Mouse (Mus musculus) WW6 (cell line): ENCODE results near the gene Glra2.
"Not testable (repeated sequence)": the region's sequence is repeated elsewhere in the genome, so short reads cannot be mapped to it uniquely, and the experiment has no call there.

ENCODE experiments used
- DNase-seq: peaks from one replicate; pipeline ENCODE4 v3.0.0-alpha.2; 2013; ENCODE audit warnings: low read depth, low spot score

Gene Glra2

DNA sequence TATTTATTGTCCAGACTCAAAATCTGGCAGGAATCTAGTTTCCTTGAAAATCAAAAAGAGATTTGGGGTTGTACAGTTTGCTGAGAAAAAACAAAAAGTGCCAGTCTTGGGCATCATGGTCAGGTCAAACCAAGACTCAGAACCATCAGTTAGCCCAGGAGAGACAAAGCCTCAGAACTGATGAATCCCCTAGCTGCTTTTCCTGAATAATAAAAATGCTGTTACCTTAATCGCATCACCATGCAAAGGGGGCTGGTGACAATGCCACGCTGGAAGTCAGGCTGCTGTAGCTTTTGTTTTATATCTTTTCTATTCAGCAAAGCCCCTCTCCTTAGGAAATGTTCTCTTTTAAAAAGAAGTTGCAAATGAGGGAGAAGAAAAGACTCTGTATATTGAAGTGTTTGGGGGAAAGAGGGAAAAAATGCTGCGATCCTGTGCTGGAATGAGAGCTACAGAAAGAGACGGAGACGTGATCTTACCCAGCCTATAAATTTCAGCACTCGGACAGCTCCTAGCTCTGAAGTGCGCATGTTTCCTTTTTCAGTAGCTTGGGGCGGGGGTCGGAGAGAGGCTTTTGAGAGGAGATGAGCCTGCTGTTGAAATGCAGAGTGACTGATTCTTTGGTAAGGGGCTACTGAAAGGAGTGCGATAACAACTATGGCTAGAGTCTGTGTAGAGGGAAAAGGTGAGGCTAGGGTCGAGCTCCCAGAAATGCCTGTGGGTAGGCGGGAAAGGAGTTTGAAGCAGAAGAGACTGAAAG lies at the start of gene Glra2:
Glra2 (minus strand) TSS at position 455 of the 760 bp plus-strand sequence.
- peak; percentile 29 for DNase-seq

DNA sequence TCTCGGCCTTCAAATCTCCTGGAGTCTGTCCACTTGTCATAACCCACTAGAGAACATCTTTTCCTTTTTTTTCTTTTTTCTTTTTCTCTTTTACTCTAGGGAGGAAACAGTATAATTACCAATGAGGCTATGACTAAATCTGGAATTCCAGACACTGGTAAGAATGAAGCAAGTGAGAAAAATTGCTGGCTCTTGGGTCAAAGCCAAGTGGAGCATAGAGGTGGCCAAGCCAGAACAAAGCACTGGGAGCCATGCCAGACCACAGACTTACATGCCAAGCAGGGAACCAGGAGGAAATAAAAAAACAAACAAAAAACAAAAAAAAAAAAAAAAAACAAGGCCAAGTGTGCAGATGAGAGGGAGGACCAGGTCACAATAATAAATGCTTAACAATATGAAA lies 35.6 kb upstream of the Glra2 start:
- DNase-seq = no peak

DNA sequence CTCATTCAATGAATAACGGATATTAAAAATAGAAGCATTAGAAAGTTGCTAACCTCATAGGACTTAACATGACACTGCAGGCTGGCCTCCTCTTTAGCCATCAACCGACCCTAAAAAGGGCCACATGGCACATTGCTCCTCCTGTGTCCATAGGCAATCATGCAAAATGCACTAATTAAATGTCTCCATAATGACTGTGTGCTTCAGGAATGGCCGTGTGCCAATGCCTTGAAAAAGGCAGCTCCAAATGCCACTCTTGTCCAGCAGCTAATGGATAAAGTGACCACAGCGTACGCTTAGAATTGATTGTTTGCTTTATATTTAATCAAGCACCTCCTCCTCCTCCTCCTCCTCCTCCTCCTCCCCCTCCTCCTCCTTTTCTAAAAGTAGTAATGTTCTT lies 17.4 kb upstream of the Glra2 start:
- DNase-seq = no peak

DNA sequence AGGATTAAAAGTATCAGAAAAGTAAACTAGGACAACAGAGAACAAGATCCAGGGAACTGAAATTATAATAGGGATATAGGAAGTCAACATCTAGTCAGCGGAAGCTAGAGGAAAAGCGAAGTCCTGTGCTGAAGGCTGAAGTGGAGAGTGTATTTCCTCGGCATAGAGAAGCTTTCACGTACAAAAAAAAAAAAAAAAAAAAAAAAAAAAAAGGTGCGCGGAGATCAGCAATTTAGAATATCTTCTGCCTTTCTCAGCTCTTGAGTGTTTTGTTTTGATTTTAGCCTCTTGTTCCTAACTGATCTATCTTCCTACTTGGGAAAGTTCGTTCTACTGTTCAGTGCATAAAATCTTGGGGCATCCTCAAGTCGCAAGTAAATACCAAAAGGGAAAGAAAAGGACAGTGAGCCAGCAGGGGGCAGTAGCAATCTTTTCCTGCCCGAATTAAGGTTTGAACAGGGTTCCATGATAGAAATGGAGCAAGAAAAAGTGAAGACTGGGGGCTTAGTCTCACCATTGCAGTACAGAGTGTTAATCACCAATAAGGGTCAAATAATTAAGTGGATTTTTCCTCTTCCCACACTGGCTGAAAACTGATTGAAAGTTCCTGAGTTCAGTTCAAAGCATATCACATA lies 623 bp upstream of the Glra2 start:
- DNase-seq = no peak

DNA sequence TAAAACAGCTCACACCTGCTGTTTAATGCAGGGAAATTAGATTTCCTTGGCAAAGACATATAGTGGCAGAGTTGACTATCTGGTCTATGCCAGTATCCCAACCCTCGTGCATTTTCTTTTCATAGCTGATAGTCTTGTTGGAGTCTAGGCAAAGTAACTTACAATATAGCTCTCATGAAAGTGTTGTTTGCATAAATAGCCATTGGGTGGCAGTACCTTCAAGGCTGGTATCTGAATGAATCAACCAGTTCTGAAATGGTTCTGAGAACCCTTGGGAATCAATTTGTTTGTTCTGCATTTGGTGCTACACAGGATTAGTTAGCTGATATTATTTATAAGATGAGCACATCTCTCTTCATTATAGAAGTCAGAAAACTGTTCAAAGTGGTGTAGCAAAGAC lies 133.6 kb downstream of the Glra2 start:
- no peak for DNase-seq

DNA sequence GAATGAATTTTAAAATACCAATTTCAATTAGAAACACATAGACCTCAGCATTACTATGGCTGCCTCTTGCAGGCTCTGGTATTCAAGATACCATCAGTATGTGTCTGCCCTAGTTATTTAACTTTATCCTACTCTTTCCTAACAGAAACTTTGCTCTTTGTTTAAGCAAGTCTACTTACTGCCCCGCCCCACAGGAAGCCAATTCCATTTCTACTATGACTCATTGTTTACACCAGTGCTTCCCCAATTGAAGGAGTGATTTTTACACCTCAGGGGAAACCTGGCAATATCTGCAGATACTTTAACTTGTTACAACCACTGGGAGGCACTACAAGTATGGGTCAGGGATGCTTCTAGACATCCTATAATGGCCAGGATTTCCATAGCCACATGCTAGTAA lies 136.0 kb downstream of the Glra2 start:
- no peak for DNase-seq

DNA sequence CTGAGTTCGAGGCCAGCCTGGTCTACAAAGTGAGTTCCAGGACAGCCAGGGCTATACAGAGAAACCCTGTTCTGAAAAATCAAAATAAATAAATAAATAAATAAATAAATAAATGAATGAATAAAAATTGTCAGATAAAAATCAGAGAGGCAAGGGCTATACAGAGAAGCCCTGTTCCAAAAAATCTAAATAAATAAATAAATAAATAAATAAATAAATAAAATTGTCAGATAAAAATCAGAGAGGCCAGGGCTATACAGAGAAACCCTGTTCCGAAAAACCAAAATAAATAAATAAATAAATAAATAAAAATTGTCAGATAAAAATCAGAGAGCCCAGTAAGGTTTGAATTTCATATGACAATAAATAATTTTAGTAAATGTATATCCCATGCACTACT lies 144.2 kb downstream of the Glra2 start:
- not testable (repeated sequence) for DNase-seq

DNA sequence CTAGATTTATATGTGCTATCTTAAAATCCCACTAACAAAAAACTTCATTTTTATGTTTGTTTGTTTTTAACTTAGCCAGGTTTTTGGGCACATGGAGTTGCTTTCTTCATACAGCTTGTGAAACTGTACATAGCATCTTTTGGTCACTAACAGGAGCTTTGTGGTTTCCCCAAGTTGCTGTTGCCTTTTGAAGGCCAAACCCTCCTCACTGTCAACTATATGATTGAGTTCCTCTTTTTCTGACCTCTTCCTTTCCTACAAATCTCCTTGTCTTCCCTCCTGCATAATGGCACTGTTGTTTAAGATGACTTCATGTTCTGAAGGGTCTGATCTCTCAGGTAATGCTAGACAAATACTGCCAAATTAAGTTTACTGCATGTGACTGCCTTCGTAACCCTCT lies 170.6 kb downstream of the Glra2 start:
- DNase-seq = no peak

DNA sequence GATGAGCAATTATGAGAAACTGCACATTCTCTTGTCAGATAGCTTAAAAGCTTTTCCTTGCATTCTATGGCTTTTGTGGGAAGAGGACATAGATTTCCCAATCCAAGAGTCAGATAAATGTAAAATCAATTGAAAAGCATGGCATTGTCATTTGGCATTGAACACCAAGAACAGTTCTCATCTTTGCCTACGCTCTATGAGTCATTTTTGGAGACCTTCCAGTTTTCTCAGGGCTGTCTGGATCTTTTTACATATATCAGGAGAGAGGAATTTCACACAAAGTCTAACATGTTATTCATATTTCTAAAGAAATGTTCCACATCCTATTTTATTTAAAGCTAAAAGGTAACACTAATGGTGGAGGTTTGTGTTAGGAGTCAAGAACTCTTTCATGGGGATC lies 223.0 kb downstream of the Glra2 start:
- no peak for DNase-seq
